Mouse (Mus musculus) lung, postnatal 4 days (tissue): ENCODE measurements at regions not wholly inside any gene's neighbourhood (a gene's known extent, or its start where the extent isn't known, plus 50 kb on each side); places are given as distances from the start of the nearest gene placed in this dataset.

Experiments
- DNase-seq, 2 experiments: peaks; one replicate each; pipeline ENCODE4 v3.0.0; 2021

- no peak for DNase-seq
Measured at GRCm38 (mm10) chr17:45889051-45889450, 143.1 kb downstream of the Vegfa start.

- DNase-seq, result peak; percentile 50 to 81
Measured at GRCm38 (mm10) chr17:45886420-45887049, 145.6 kb downstream of the Vegfa start.

GRCm38 (mm10) chr17:45885461-45886336, 146.5 kb downstream of the Vegfa start:
- peak; percentile 51 to 78 for DNase-seq

DNA sequence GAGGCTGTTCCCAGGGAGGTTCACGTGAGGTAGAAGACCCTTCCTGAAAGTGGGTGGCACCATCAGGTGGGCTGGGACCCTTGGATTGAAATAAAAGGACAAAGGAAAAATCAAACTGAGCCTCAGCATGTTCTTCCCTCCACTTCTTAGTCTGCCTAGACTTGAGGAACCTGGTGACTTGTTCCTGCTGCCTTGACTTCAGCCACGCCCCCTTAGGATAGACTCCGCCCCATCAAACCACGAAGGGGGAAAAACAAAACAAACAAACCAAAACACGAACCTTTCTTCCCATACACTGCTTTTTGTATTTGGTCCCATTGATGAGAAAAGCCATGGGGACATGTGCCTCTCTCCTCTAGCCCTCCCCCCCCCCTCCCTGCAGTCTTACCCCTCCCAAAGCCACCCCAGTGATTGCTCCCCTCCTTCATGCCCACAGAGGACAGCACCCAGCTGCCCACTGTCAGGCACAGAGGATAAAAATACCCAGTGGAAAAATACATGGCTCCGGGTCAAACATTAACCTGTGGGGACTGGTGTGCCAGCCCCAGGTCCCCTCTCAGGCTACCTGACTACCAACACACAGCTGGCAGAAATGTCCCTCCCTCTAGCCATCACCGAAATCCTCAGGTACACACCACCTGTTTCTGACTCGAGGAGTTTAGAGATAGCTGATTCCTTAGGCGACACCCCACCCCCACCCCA, 148.0 kb downstream of the Vegfa start:
- DNase-seq, result no peak

DNA sequence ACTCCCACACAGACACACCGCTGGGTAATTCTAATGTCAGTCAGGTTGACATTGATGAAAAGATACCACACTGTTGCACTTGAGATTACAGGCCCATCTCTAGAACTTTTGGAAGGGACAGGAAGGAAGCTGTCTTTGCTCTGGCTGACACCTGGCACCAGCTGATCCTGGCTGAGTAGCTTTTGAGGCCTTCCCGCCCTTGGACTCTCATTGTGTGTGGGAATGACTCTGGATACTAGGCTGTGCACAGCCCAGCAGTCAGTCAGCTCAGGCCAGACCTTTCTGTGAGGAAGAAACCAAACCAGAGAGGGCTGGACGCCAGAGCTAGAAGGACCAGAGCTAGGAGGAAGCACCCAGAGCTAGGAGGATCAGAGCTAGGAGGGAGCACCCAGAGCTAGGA, 149.0 kb upstream of the 1600014C23Rik start:
- DNase-seq, result no peak

DNA sequence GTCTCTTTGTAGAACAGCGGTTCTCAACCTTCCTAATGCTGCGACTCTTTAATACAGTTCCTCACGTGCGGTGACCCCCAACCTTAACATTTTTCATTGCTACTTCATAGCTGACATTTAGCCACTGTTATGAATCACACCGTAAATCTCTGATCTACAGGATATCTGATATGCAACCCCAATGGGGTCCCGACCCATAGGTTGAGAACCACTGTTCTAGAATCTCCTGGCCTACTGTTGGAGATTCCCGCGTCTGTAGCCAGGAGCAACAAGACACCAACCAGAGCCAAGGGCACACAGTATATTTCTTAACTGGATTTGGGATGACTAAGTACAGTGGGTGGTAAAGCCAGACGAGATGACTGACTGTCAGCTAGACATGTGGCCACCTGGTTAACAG, 147.6 kb upstream of the 1600014C23Rik start:
- DNase-seq, result no peak

DNA sequence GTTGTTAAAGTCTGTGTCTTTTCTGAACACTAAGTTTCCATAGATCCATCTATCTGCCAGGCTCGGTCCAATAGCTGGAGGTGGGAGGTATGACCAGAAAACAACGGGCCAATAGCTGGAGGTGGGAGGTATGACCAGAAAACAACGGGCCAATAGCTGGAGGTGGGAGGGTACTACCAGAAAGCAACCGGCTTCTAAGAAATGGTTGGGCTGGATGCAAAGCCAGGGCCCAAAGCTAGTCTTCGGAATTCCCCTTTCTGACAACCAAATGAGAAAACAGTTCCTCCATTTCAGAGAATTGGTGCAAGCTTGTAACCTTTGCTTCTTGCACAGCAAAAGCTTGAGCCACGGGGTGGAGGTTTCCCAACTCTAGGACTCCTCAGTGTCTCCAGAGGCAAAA, 147.1 kb upstream of the 1600014C23Rik start:
- no peak for DNase-seq

DNA sequence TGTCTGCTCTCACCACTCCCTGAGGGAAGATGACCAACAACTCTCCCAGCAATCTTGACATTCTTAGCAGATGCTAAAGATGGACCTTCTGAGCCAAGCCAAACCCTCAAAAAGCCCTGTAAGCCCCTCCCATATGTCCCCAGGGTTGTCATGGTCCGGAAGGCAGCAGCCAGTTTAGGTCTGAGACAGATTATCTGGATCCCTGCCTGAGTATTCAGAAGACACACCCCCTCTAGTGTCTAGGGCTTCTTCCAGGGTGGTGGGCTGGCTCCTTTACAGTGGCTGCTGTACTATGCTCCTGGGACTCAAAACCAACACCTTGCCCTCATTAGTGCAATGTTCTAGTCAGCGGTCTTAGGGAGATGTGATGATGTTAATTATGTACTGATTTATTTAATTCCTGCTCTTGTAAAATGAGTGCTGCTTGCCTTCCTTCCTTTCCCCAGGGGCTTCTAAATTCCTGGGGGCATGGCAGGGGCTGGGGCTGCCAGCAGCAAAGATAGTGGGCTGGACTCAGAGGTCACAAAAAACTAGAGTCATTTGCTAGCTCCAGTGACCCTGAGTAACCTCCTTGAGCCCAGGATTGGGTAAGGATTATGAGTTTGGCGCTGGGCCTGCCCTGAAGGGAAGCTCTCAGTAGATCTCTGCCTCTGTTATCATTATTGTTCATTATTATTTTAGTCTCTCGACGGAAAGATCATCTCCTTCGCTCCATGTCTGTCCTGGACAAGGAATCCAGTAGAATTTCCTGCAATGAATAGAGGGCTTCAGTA, 146.0 kb upstream of the 1600014C23Rik start:
- no peak for DNase-seq

GRCm38 (mm10) chr17:45878394-45878793, 144.8 kb upstream of the 1600014C23Rik start:
- no peak for DNase-seq

DNA sequence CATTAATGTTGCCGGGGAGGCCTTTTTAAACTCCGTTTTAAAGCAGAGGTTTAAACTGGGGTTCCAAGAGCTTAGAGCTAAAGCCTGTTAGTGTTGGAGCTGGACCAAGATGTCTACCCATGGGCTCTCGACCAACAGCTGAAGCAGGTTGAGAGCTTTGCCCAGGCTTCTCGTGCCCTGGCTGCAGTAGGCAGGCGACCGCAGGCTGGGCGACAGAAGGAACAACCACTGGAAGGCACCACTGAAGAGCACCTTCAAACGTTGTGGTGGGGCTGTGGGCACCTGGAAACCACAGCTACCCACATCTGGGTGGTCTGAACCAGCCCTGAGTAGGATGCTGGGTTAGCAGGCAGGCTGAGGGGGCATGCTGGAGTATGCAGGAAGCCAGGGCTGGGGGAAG, 141.7 kb upstream of the 1600014C23Rik start:
- DNase-seq, result no peak

- DNase-seq, result no peak
Measured at GRCm38 (mm10) chr17:45873996-45874395, 140.4 kb upstream of the 1600014C23Rik start.

DNA sequence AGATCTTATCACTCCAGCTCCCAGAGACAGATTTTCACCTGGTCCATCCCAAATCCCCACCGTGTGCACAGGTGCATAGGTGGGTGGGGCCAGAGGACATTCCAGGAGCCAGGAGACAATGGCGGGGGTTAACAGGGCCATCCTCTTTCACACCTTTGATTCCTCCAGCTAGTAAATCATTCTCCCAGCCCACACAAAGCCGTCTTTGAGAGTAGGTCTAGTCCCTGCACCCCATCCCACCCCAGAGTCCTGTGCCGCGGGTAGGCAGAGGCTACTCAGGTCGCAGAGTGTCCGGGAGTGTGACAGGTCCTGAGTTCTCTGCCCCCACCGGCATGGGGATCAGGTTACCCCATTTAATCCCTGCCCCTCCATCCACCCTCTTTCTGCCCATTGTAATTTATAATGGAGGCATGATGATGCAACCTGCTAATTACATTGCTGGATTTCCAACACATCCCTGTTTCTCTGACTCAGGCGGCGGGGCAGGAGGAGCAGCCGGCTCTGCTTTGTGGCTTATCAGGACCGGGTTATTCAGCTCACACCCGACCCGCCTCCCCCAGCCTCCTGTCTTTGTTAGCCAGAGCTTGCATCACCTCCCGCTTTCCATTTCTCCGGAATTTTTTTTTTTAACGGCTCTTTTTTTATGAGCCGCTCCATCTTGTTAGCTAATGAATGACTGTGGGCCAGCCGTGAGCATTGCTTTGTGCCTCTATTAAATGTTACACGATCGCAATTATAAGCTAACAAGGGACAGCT, 139.7 kb upstream of the 1600014C23Rik start:
- peak; percentile 40 to 70 for DNase-seq

DNA sequence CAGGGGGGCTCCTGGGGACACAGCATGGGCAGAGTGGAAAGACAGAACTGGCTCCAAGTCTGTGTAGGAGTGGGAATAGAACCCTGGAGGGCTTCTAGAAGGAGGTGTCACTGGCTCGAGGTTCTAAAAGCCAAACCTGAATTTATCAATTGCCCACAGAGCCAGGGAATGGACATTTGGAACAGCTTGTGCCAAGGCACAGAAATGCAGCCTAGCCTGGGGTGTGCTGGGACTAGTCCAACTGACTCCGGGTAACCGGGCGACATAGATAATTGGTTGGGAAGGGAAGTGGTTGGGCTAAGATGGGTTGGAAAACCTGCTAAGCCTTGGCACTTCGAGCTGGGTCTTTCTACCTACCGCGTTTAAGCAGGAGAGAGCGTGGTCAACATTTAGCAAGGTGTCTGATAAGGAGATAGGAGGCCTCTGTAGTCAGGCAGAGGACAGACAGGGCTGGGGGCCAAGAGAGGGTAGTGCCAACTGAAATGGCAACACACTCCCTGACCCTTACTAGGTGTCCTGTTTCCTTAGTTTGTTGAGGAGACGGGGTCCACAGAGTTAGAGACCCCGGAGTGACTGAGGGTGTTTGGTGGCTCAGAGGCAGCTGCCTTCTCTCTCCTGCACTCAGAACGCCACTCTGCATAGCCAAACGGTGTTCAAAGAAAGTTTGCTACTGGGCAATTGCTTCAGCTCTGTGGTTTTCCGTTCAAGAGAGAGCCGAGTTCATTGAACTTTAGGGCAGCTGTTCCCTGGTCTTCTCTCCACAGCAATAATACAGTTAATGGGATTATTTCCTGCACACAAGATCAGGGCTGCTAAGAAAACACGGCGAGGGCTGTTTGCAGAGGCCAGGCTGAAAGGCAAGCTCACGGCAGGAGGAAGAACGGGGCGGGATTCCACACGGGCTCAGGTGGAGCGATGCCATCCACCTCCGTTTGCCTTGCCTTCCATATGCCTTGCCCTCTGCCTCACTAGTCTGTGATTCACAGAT, 138.3 kb upstream of the 1600014C23Rik start:
- DNase-seq, result no peak

GRCm38 (mm10) chr17:45871067-45871466, 137.4 kb upstream of the 1600014C23Rik start:
- DNase-seq, result no peak

DNA sequence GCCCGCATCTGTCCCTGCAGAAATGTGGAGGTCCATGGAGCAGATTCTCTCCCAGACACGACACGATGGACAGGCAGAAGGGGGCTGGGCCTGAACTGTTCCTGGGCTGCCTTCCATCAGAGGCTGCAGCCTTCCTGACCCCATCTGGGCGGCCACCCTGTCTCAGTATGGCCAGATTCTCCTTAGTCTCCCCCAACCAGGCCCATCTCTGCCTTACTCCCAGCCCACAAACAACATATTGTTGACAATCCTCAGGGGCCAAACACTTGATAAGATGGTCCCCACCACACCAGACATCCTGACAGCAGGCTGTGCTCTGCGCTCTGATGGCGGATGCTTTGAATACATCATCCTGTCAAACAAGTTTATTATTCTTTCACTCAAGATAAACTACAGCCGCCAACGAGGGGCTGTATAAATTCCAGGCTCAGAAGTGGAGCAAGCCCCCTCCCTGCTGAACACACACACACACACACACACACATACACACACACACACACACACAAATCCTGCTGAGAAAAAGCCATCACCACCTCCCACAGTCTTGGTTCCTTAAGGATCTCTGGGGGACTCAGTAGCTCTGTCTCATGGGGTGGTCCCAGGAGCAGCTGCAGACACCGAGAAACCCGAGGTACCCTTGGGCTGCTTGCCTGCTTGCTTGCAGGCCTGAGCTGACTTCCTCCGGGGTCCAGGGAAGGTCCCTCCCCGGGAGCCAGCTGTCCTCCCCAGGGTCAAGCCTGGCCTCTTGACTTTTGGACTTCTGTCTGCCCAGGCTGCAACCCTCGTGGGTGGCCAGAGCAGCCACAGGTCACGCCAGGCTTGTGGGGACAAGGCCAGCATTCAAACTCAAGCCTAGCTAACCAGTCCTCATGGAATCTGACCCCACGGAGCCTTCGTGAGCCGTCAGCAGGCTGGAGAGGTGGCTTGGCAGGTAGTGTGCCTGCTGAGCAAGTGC, 135.6 kb upstream of the 1600014C23Rik start:
- DNase-seq, result peak in 1 of 2 experiments; percentile 54

- no peak for DNase-seq
Measured at GRCm38 (mm10) chr17:45868539-45868938, 134.9 kb upstream of the 1600014C23Rik start.

DNA sequence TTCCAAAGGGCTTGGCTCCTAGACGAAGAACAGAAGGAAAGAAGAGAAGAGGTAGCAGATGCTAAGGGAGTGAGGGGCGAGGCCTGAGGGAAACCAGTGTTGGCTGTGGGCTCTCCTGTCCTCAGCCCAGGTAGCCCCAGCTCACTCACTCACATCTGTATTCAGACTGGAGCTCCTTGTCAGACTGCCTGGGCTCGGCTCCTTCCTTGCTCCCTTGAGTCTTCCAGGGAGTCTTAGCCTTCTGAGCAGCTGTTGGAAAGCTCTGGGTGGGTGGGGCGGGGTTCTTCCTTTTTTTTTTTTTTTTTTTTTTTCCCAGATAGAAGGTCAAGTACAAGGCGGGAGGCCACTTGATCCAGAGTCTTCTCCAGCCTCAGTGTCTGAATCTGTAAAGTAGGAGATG, 134.1 kb upstream of the 1600014C23Rik start:
- DNase-seq, result no peak

DNA sequence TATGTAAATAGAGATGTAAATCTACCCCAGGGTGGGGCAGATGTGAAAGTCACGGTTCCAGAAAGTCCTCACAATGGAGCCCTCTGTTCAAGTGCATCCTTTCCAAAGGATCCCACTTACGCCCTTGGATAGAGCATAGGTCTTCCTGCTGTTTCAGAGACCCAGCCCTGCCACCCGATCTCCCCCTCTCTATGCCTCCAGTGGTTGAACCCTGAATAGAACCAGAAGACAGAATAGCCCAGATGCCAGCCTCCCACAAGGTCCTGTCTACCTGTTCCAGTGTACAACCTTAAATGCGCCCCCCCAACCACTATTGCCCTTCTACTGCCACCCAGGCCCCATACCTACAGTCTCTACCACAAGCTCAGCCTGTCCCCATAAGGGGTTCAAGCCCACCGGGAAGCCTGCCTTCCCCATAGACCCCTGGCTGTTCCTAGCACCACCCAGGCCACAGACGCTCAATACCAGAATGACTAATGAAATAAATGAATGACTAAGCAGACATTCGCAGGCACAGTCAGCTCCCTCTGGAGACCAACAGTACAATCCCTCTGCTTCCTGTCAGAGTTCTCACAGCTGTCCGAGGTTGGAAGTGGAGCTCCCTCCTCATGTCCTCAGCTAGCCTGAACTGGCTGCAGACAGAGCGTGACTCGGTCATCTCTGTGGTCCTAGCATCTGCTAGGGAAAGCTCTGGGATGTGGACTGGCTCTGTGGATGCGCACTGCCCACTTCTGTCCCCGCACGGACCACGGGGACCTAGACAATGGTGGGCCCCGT, 133.4 kb upstream of the 1600014C23Rik start:
- DNase-seq, result no peak

GRCm38 (mm10) chr17:45866346-45866745, 132.7 kb upstream of the 1600014C23Rik start:
- peak in 1 of 2 experiments; percentile 72 for DNase-seq
